Mouse (Mus musculus) mesoderm, embryonic 11.5 days (tissue): ENCODE data around the gene Nlrp6.

ENCODE experiments used
- DNase-seq: peaks from one replicate; pipeline ENCODE4 v3.0.0-alpha.2; 2012; ENCODE audit warnings: low read depth, low spot score

Nlrp6 gene

DNA sequence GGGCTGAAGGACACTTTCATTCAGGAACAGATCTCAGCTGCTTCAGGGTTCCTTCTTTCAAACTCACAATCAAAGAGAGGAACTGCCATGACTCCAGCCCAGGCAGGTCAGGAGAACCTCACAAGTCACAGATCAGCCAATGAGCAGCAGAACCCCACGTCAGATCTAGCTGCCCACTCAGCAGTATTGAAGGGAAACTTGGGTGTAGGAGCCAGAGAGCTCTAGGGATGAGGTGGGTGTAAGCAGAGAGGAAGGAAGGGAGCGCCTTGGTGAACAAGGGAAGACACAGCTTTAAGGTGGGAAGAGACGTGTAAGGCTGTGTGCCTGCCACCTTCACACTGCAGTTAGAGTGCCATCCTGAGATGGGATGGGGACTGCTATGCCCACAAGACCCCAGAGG, 8.4 kb upstream of the Nlrp6 start:
- DNase-seq = no peak

DNA sequence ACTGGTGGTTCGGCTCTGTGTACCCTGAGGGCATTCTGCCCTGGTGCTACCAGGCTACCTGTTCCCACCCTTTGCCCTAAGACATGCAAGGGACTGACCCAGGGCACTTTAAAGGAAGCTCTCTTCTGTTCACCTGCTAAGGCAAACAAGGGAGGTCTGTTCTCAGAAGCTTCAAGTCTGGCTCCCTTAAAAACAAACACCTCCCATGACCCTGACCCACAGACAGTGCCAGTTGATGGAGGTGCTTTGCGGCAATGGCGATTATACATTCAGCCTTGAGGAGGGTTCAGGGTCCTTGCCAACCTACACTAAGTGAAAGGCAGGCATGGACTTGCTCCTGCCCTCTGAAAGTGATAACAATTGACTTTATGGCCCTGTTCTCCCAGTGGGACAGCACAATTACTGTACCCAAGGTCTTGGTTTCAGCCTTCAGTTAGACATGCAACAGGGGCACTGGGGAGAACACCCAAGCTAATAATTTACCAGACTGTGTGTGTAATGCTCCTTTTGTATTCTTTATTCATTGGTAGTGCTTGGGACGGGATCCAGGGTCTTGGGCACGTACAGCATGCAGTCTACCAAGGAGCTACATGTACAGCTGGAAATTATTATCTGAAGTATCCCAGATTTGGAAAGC, 7.7 kb upstream of the Nlrp6 start:
- DNase-seq = no peak

DNA sequence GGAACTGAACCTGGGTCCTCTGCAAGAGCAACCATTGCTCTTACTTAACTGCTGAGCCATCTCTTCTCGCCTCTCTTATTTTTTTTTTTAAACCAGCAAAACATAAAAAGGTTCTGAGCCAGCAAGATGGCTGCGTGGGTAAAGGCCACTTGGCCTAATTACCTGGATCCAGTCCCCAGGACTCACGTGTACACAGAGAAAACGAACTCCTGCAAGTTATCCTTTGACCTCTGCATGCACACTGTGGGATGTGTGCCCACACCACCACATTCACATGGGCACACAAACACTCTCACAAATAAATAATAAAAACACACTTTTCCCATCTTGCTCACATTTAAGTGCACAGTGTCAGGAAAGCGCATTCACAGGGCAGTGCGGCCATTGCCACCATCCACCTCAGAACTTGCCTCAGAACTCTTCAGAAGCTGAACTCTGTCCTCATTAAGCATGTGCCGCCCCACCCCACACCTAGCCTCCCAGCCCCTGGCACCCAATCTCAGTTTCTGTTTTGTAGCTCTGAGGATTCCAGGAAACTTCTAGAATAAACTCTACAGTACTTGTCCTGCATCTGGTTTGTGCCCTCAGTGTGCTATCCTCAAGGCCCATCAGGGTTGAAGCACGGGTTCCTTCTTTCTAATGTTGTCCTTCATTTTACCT, 6.5 kb upstream of the Nlrp6 start:
- no peak for DNase-seq

GRCm38 (mm10) chr7:140919911-140920310, 791 bp upstream of the Nlrp6 start:
- DNase-seq = no peak

DNA sequence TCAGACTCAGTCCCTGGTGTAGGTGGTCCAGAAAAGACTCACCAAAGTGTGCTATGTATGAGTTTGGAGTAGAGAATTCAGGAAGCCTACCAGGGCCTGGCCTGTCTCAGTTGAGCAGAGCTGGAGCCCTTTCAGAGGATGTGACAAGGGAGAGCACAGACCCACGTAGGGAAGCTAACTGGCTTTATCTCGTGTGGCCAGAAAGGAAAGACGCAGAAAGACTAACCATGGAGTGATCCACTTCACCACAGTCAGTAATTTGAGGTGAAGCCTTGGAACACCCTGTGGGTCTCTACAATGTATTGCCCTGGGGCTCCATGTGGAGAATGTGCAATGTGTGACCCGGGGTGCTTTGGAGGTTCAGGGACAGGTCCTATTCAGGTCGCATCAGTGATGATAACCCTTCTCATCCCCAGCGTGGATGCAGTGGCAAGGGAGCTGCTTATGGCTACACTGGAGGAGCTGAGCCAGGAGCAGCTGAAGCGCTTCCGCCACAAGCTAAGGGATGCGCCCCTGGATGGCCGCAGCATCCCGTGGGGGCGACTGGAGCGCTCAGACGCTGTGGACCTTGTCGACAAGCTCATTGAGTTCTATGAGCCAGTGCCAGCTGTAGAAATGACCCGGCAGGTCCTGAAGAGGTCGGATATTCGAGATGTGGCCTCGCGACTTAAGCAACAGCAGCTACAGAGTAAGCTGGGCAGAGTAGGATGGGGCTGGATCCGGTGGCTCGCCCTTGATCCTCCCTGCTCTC, 698 bp downstream of the Nlrp6 start:
- DNase-seq = no peak

GRCm38 (mm10) chr7:140922398-140923069, 1.8 kb downstream of the Nlrp6 start:
- peak; percentile 35 for DNase-seq

DNA sequence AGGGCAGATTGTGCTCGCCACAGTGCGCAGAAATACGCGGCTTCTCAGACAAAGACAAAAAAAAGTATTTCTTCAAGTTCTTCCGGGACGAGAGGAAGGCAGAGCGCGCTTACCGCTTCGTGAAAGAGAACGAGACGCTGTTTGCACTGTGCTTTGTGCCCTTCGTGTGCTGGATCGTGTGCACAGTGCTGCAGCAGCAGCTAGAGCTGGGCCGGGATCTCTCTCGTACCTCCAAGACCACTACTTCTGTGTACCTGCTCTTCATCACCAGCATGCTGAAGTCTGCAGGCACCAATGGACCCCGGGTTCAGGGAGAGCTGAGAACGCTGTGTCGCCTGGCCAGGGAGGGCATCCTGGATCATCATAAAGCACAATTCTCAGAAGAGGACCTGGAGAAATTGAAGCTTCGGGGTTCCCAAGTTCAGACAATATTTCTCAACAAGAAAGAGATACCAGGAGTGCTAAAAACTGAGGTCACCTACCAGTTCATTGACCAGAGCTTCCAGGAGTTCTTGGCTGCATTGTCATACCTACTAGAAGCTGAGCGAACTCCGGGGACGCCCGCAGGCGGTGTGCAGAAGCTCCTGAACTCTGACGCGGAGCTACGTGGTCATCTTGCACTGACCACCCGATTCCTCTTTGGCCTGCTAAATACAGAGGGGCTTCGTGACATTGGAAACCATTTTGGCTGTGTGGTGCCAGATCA, 2.5 kb downstream of the Nlrp6 start:
- DNase-seq = no peak

DNA sequence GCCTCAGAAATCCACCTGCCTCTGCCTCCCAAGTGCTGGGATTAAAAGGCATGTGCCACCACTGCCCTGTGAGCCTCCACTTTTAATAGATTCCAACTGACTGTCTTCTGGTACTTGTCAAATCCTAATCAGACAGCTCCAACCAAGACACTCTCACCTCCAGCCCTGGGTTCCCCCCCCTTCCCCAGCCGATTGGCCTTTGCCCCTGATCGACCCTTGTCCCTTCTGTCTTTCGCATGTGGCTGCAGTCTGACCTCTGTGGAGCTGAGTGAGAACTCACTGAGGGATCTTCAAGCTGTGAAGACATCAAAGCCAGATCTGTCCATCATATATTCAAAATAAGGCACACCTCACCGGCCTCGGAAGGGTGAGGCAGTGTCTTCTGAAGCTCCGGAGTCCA, 6.5 kb downstream of the Nlrp6 start:
- no peak for DNase-seq

DNA sequence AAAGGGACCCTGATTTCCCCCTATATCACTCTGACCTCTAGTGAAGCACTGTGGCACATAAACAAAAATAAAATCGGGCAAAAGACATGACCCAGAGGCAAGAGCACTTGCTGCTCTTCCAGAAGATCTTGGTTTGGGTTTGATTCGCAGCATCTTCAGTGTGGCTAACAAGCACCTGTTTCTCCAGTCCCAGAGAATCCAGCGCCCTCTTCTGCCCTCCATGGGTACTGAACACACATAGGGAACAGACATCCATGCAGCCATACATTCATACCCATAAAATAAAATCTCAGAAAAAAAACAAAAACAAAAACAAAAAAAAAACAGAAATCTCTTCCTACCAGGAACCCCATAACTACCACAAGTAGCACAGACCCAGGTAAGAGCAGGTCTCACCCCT, 17.7 kb downstream of the Nlrp6 start:
- DNase-seq = no peak

DNA sequence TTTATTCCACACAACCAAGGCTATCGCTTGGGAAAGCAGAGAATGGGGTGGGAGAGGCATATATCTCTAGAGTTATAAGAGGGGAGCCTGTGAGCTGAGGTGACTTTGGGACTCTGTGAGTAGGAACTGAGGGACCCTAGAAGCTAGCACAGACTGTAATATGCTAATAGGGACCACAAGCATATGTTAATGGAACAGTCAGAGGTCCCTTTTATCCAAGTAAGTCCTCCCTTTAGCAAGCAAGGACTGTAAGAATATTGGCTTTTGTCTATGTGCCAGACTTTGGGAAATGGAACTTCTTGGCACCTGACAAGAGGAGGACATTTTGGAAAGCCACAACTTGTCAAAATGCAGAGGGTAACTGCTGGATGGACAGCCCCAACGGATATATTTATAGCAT, 18.2 kb downstream of the Nlrp6 start:
- no peak for DNase-seq

- peak; percentile 60 for DNase-seq
These were observed 19.0 kb downstream of the Nlrp6 start for GRCm38 (mm10) chr7:140939669-140940171.

- DNase-seq = peak; percentile 91
These were observed 20.7 kb downstream of the Nlrp6 start, which contains the start of gene Pgghg for GRCm38 (mm10) chr7:140941222-140942051. Pgghg (plus strand) TSS chr7:140941391.

GRCm38 (mm10) chr7:140942341-140942740, 21.6 kb downstream of the Nlrp6 start:
- DNase-seq = no peak

GRCm38 (mm10) chr7:140942811-140943210, 22.1 kb downstream of the Nlrp6 start:
- DNase-seq = no peak

DNA sequence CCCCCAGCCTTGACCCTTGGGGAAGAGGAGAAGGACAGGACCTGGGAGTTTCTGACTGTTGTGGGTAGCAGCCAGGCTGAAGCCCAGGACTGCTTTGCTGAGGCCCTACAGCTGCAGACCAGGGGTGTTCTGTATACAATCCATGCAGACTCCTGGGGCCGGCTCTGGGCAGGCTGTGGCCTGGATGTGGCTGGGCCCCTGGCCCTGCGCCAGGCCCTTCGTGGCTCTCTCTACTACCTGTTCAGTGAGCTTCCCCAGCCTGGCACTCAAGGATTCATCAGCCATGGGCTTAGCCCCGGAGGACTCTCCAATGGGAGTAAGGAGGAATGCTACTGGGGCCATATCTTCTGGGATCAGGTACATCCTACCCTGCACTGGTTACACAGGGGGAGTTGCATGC, 22.7 kb downstream of the Nlrp6 start:
- DNase-seq = no peak

GRCm38 (mm10) chr7:140944236-140944635, 23.5 kb downstream of the Nlrp6 start:
- no peak for DNase-seq

DNA sequence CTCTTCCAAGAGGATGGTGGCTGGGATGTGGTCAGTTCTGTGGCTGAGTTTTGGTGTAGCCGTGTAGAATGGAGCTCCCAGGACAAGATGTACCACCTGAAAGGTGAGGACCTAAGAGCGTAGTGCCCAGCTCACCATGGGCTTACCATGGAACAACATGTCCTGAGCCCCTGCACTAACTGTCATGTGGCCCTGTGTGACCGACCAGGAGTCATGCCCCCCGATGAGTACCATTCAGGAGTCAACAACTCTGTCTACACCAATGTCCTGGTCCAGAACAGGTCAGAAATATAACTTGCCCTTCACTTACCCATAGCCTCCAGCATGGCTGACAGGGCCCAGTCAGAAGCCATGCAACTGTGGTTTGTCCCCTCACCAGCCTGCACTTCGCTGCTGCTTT, 24.5 kb downstream of the Nlrp6 start:
- no peak for DNase-seq

- DNase-seq = no peak
These were observed 25.6 kb downstream of the Nlrp6 start for GRCm38 (mm10) chr7:140946311-140946710.

GRCm38 (mm10) chr7:140946980-140947379, 26.3 kb downstream of the Nlrp6 start:
- no peak for DNase-seq

DNA sequence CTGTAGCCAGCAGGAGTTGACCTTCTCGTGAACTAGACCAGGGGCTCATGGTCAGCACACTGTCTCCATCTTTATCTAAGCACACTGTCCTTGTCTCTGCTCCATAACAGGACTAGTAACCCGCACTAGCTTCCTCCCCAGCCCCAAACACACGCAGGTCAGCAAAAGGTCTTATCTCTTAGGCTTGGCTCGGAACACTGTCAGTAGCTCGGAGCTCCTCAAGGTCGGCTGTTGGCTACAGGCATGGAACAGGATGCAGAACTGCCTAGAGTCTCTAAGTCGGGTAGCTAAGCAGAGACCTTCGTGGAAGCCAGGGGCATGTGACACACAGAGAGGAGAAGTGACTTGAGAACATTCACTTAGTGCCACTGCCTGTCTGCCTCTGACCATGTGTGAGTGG, 27.5 kb downstream of the Nlrp6 start:
- DNase-seq = no peak

DNA sequence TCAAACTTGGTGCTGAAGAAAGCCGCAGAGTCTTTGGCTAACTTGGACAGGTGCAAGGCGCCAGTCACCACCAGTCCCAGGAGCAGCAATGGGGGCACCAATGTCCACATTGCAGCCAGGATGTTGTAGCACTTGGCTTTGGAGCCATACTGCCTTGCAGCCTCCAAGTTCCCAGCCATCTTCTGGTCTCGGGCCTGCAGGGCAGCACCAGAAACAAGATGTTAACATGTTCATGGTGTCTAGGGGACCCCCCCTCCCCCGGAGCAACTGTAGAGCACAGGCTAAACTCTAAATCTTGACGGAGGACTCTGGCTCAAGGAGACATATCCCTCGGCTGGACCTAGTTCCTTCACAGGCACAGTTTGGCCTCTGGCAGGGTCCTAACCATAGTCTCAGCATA, 28.6 kb downstream of the Nlrp6 start:
- DNase-seq = no peak
